Mouse (Mus musculus) bone marrow, adult 2 months (tissue): ENCODE data around the gene Dnmbp.

ENCODE experiments used
- CTCF ChIP-seq: fragments of 200-500 bp; IDR thresholded peaks from 2 replicates; pipeline ENCODE4 v1.5.1; 2011; ENCODE audit warnings: low read length, control low read depth; ENCODE audit not compliant: control insufficient read depth, insufficient read depth
- POLR2A ChIP-seq: fragments of 200-500 bp; IDR thresholded peaks from 2 replicates; pipeline ENCODE4 v1.6.1; 2011; ENCODE audit warnings: low read depth, mild to moderate bottlenecking, control low read depth, low read length, borderline replicate concordance; ENCODE audit not compliant: control insufficient read depth

DNA sequence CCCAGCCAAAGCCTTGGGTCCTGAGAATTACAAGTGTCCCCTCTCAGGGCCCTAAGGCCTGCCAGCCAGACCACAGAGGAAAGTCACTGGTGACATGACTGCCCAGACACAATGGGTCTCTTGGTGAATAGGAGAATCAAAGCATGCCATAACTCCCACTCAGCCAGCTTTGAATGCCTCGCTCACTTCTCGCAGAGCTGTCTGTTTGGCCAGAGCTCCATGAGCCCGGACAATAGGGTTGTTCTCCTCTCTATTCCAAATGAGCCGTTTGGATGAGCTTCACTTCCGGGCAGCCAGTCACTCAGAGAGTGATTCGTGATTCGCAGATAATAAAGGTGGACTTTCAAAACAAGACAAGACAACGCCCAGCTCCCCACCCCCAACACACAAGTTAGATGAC, 34.9 kb downstream of the Dnmbp start:
- TF ChIP-seq CTCF (no peak), POLR2A (no peak)
